Comparison of ENCODE assay signal across 8 mouse cellular contexts in the genomic region with DNA sequence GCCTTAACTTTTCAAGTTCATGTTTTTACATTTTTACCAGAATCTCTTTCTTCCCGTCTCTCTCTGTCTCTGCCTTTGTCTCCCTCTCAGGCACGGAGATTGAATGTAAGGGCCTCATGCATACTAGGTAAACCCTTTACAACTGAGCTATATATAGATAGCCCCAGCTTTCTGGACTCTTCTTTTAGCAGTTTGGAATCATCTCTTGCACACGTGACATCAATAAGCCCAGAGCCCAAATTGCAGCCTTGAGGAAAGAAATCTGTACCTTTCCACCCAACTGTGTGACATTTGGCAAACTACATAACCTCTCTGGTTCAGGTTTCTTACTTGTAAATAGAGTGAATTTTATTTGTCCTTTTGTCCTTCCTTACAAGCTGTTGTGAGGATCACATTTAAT. TPM values are rescaled to one million over a fixed set of nuclear protein-coding genes. Genes with fewer than 3 reads are reported as not detected.
DNase-seq lines count a peak whose midpoint lies in the region; ATAC-seq and TF ChIP-seq lines count a peak whose summit lies in the region.

No protein-coding gene starts in this region.

- H3K9me3 ChIP-seq in heart, postnatal 0 days (replicated peaks; ENCODE audit: control insufficient read depth, low read length), result no peaks in the 10 kb centered on the region
- H3K9me3 ChIP-seq in hindbrain, embryonic 14.5 days (ENCODE audit: control insufficient read depth, low read length), result no peaks in the 10 kb centered on the region
- no peaks in the 10 kb centered on the region for H3K9me3 ChIP-seq in midbrain, embryonic 13.5 days

- no peak for TF ChIP-seq POLR2A in brain, embryonic 14.5 days (IDR thresholded peaks at IDR 0.05; ENCODE audit: borderline replicate concordance, extremely low read depth, insufficient read depth, insufficient read length, poor library complexity, severe bottlenecking)

- TF ChIP-seq CTCF in heart, postnatal 0 days (IDR thresholded peaks at IDR 0.05; ENCODE audit: low read depth), result no peak
- no peak for TF ChIP-seq CTCF in brain, embryonic 14.5 days (IDR thresholded peaks at IDR 0.05; ENCODE audit: borderline replicate concordance, extremely low read depth, insufficient read depth, insufficient read length)

- no peaks in the 10 kb centered on the region for H3K36me3 ChIP-seq in heart, postnatal 0 days (replicated peaks; ENCODE audit: control insufficient read depth, insufficient read depth, low read length)
- no peaks in the 10 kb centered on the region for H3K36me3 ChIP-seq in hindbrain, embryonic 14.5 days (replicated peaks; ENCODE audit: control insufficient read depth, insufficient read depth)
- H3K36me3 ChIP-seq in midbrain, embryonic 13.5 days, result no peaks in the 10 kb centered on the region

- H3K4me3 ChIP-seq in heart, postnatal 0 days (ENCODE audit: low read depth, low read length), result peak overlapping the region; percentile 77
- H3K4me3 ChIP-seq in hindbrain, embryonic 14.5 days (replicated peaks; ENCODE audit: low read length), result peak overlapping the region; percentile 73
- peak overlapping the region; percentile 91 for H3K4me3 ChIP-seq in midbrain, embryonic 13.5 days (replicated peaks)

- H3K4me1 ChIP-seq in heart, postnatal 0 days (ENCODE audit: control insufficient read depth, insufficient read depth), result no peaks in the 10 kb centered on the region
- peaks cover 31% of the 10 kb centered on the region for H3K4me1 ChIP-seq in hindbrain, embryonic 14.5 days (replicated peaks; ENCODE audit: control insufficient read depth, insufficient read depth, low read length)
- H3K4me1 ChIP-seq in midbrain, embryonic 13.5 days (replicated peaks), result peaks cover 31% of the 10 kb centered on the region

- 22% methylated on average over 3 of the region's 3 CpGs for WGBS in heart, postnatal 0 days
- 6% methylated on average over 3 of the region's 3 CpGs for WGBS in hindbrain, embryonic 14.5 days
- WGBS in midbrain, embryonic 13.5 days, result 9% methylated on average over 3 of the region's 3 CpGs

- no peak for TF ChIP-seq EP300 in heart, postnatal 0 days (IDR thresholded peaks at IDR 0.05; ENCODE audit: low read depth)

- peak overlapping the region; percentile 95 for H3K4me2 ChIP-seq in heart, postnatal 0 days (ENCODE audit: low read depth, low read length)
- H3K4me2 ChIP-seq in hindbrain, embryonic 14.5 days (replicated peaks), result peak overlapping the region; percentile 70
- H3K4me2 ChIP-seq in midbrain, embryonic 13.5 days (replicated peaks), result peak overlapping the region; percentile 64

- peak overlapping the region; percentile 66 for H3K9ac ChIP-seq in heart, postnatal 0 days (replicated peaks; ENCODE audit: low read depth, low read length)
- H3K9ac ChIP-seq in hindbrain, embryonic 14.5 days, result peak overlapping the region; percentile 94
- H3K9ac ChIP-seq in midbrain, embryonic 13.5 days (replicated peaks), result peak overlapping the region; percentile 94

- no peak for ATAC-seq in heart, postnatal 0 days (ENCODE audit: insufficient read depth, low read depth)
- no peak for ATAC-seq in hindbrain, embryonic 14.5 days (ENCODE audit: low FRiP score)
- ATAC-seq in midbrain, embryonic 13.5 days, result no peak

- H3K27ac ChIP-seq in heart, postnatal 0 days (ENCODE audit: low read depth), result no peak overlapping the region
- H3K27ac ChIP-seq in hindbrain, embryonic 14.5 days, result peak overlapping the region; percentile 98
- peak overlapping the region; percentile 96 for H3K27ac ChIP-seq in midbrain, embryonic 13.5 days

- no peaks in the 10 kb centered on the region for H3K27me3 ChIP-seq in heart, postnatal 0 days (ENCODE audit: control insufficient read depth, insufficient read depth, low read length)
- no peaks in the 10 kb centered on the region for H3K27me3 ChIP-seq in hindbrain, embryonic 14.5 days (ENCODE audit: control insufficient read depth, insufficient read depth, low read length)
- no peaks in the 10 kb centered on the region for H3K27me3 ChIP-seq in midbrain, embryonic 13.5 days

- DNase-seq in heart, postnatal 0 days (ENCODE audit: low spot score), result no peak
- DNase-seq in heart, adult 9 months (ENCODE audit: low spot score in 2 of 2), result no peak
- peak; percentile 47 for DNase-seq in brain, embryonic 14.5 days (ENCODE audit: low read depth)
- DNase-seq in hindbrain, embryonic 14.5 days (ENCODE audit: low spot score), result no peak
- no peak for DNase-seq in adrenal gland, postnatal 4 days (ENCODE audit: low spot score in 2 of 2)
- DNase-seq in B cell, adult 2 months, result no peak
- no peak for DNase-seq in cerebellum, postnatal 36 days

RNA-seq across cellular contexts. Expression of a gene that starts 1.5 kb away (rescaled TPM):
- total RNA-seq in heart, postnatal 0 days (2014; rRNA removed; ENCODE audit: low replicate concordance), result 6.2 and 7.1 TPM in 2 replicates
- polyA plus RNA-seq in heart, postnatal 0 days (2015; fragmentation: Nextera tagmentation; extraction: Ambion mirVana), result 3.1 and 3.6 TPM in 2 replicates
- 37.3 and 62.0 TPM in 2 replicates for polyA plus RNA-seq in brain, embryonic 14.5 days (2012; rRNA removed)
- polyA plus RNA-seq in hindbrain, embryonic 14.5 days (2014; fragmentation: Nextera tagmentation; extraction: Ambion mirVana), result 58.1 and 61.5 TPM in 2 replicates
- 26.3 and 27.8 TPM in 2 replicates for polyA plus RNA-seq in midbrain, embryonic 13.5 days (2015; fragmentation: Nextera tagmentation; extraction: Ambion mirVana)
- total RNA-seq in adrenal gland, postnatal 4 days (2021), result 10 to 100 TPM; 33.6 to 37.9 TPM

RNA-seq across cellular contexts. Expression of a gene that starts 34.9 kb away (rescaled TPM):
- 24.3 and 44.3 TPM in 2 replicates for total RNA-seq in heart, postnatal 0 days (2014; rRNA removed; ENCODE audit: low replicate concordance)
- polyA plus RNA-seq in heart, postnatal 0 days (2015; fragmentation: Nextera tagmentation; extraction: Ambion mirVana), result 229 and 244 TPM in 2 replicates
- 82.1 and 94.9 TPM in 2 replicates for polyA plus RNA-seq in brain, embryonic 14.5 days (2012; rRNA removed)
- polyA plus RNA-seq in hindbrain, embryonic 14.5 days (2014; fragmentation: Nextera tagmentation; extraction: Ambion mirVana), result 229 and 231 TPM in 2 replicates
- 236 and 245 TPM in 2 replicates for polyA plus RNA-seq in midbrain, embryonic 13.5 days (2015; fragmentation: Nextera tagmentation; extraction: Ambion mirVana)
- total RNA-seq in adrenal gland, postnatal 4 days (2021), result 100 to 1,000 TPM; 246 to 283 TPM
